Mouse (Mus musculus) thymus, postnatal 14 days (tissue): ENCODE data around the gene Arih2.
"Not testable (repeated sequence)": the region's sequence is repeated elsewhere in the genome, so short reads cannot be mapped to it uniquely, and the experiment has no call there.

Experiments used
- DNase-seq: peaks from one replicate; pipeline ENCODE4 v3.0.0; 2021

Gene Arih2

GRCm38 (mm10) chr9:108649561-108650440, 615 bp upstream of the Arih2 start:
- no peak for DNase-seq

- peak; percentile 10 for DNase-seq
Observed at GRCm38 (mm10) chr9:108648166-108648565, 1.0 kb downstream of the Arih2 start.

GRCm38 (mm10) chr9:108639825-108640224, 9.4 kb downstream of the Arih2 start:
- no peak for DNase-seq

- DNase-seq: no peak
Observed at GRCm38 (mm10) chr9:108635415-108635814, 13.8 kb downstream of the Arih2 start.

- DNase-seq: no peak
Observed at GRCm38 (mm10) chr9:108633846-108634245, 15.3 kb downstream of the Arih2 start.

GRCm38 (mm10) chr9:108632375-108632774, 16.8 kb downstream of the Arih2 start:
- DNase-seq: no peak

GRCm38 (mm10) chr9:108631631-108632256, 17.4 kb downstream of the Arih2 start:
- DNase-seq: no peak

- no peak for DNase-seq
Observed at GRCm38 (mm10) chr9:108630683-108631082, 18.5 kb downstream of the Arih2 start.

GRCm38 (mm10) chr9:108628141-108628540, 21.0 kb downstream of the Arih2 start:
- DNase-seq: no peak

- no peak for DNase-seq
Observed at GRCm38 (mm10) chr9:108626498-108626897, 22.7 kb downstream of the Arih2 start.

- DNase-seq: no peak
Observed at GRCm38 (mm10) chr9:108617301-108617700, 31.9 kb downstream of the Arih2 start.

GRCm38 (mm10) chr9:108611488-108611887, 37.7 kb downstream of the Arih2 start:
- DNase-seq: no peak

GRCm38 (mm10) chr9:108608889-108609288, 40.3 kb downstream of the Arih2 start:
- DNase-seq: no peak

GRCm38 (mm10) chr9:108607929-108608328, 41.3 kb downstream of the Arih2 start:
- not testable (repeated sequence) for DNase-seq

GRCm38 (mm10) chr9:108601986-108602385, 47.2 kb downstream of the Arih2 start:
- no peak for DNase-seq

- DNase-seq: no peak
Observed at GRCm38 (mm10) chr9:108600011-108600410, 49.2 kb downstream of the Arih2 start.

- no peak for DNase-seq
Observed at GRCm38 (mm10) chr9:108599021-108599566, 50.1 kb downstream of the Arih2 start.

- DNase-seq: peak; percentile 64
Observed at GRCm38 (mm10) chr9:108596998-108597764, 52.0 kb downstream of the Arih2 start, which contains the start of gene P4htm. TSS of gene P4htm (minus strand) at chr9:108597667.

GRCm38 (mm10) chr9:108594354-108594753, 54.8 kb downstream of the Arih2 start:
- no peak for DNase-seq

GRCm38 (mm10) chr9:108591462-108591861, 57.7 kb downstream of the Arih2 start:
- DNase-seq: no peak

GRCm38 (mm10) chr9:108589229-108589628, 60.0 kb downstream of the Arih2 start:
- DNase-seq: peak; percentile 61

- no peak for DNase-seq
Observed at GRCm38 (mm10) chr9:108587571-108588180, 61.5 kb downstream of the Arih2 start.

GRCm38 (mm10) chr9:108579344-108579690, 69.9 kb downstream of the Arih2 start:
- peak; percentile 11 for DNase-seq
